Mouse (Mus musculus) gastrocnemius, adult 2 months (tissue): Measurements from ENCODE around the gene Ube2f. TPM values are rescaled to one million over a fixed set of nuclear protein-coding genes. Genes with fewer than 3 reads are reported as not detected.

Experiments
- DNase-seq: peaks from one replicate; pipeline ENCODE4 v3.0.0; 2022
- H3K27ac ChIP-seq: fragments of 200-600 bp; 2 replicates; pipeline ENCODE4 v1.8.1; 2022; ENCODE audit warnings: mild to moderate bottlenecking
- H3K4me3 ChIP-seq: fragments of 200-600 bp; 2 replicates; pipeline ENCODE4 v1.8.1; 2022; ENCODE audit warnings: mild to moderate bottlenecking, moderate library complexity
- CTCF ChIP-seq: fragments of 200-600 bp; IDR thresholded peaks from 2 replicates; pipeline ENCODE4 v1.8.1; 2022; ENCODE audit warnings: antibody characterized with exemption, mild to moderate bottlenecking, moderate library complexity
- intact Hi-C: fragments of 180-260 bp; cut with DNase I; formaldehyde crosslinking; loops from one replicate; pipeline ENCODE4 v1.15.1; 2025
- total RNA-seq, 2 experiments: library from RNA; stranded (reverse); gene quantifications; 2 replicates each; pipeline ENCODE4 v1.2.3; 2021

Ube2f gene
- total RNA-seq, 2 experiments from 2014 or later: 52.1 to 61.6 TPM

DNA sequence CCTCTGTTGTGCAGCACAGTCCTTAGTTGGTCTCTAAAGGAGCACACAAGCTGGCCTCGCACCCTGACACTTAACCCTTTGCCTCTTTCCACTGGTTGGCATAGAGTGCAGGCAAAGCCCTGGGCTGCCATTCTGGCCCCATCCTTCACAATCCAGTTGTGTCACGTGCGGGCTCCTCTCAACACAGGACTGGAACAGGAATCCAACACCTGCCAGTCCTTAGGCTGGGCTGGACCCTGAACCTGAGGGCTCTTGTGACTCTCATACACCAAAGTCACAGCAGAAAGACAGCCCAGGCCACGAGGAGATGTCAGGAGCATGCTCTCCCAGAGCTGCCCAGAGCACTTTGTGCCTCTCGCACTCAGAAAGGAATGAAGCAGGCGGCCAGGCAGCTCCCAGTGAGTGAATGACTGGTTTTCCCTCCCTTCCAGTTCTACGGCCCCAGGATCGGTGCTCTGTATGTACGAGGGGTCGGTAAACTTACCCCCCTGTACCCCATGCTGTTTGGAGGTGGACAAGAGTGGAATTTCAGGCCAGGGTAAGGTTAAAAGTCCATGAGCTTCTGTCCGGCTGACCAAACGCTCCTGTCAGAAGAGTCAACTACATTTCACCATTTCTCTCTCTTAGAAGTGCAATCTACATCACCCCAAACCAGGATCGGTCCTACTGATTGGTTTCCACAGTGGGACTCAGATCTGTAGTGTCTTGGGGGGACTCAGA is 59.4 kb downstream of the Ube2f start:
- Histone ChIP-seq H3K4me3 (no peak overlapping the region), H3K27ac (no peak overlapping the region)
- DNase-seq: no peak
- intact Hi-C loops: no loop called here
- no peak for TF ChIP-seq CTCF

DNA sequence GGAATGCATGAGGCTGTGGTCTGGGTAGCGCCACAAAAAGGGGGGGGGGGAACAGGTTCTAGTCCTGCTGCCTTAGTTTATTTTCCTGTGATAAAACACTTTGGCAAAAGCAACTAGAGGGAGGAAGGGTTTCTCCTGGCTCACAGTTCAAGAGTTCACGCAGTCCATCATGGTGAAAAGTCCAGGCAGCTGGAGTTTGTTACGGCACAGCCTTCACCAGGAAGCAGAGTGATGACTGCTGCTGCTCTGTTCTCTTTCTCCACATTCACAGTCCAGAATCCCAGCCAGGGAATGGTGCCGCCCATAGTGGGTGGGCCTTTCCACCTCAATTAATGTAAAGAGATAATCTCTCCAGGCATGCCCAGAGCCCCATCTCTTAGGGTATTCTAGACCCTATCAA is 62.2 kb downstream of the Ube2f start:
- H3K4me3 ChIP-seq: no peak overlapping the region
- H3K27ac ChIP-seq: no peak overlapping the region
- TF ChIP-seq CTCF: no peak
- DNase-seq: no peak
- intact Hi-C loops: no loop called here

DNA sequence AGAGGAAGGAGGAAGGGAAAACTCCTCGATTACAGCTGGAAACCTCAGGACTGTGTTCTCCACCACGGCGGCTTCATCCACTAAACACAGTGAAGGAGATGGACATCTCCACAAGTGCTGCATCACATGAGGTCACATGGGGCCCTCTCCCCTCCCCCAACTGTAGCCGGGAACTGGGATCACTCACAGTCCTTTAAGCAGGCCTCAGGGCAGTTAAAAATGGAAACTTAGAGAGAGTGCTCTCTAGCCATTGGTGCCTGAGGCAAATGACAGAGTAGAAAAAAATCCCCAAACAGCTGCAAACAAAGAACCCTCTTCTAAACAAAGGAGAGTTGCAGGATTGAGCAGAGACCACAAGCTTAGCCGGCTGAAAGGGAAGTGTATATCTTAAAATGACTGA is 63.1 kb downstream of the Ube2f start:
- DNase-seq: no peak
- Histone ChIP-seq H3K4me3 (no peak overlapping the region), H3K27ac (peak overlapping the region; percentile 16; the same call in 1 of the 2 replicates)
- intact Hi-C loops: no loop called here
- no peak for TF ChIP-seq CTCF

DNA sequence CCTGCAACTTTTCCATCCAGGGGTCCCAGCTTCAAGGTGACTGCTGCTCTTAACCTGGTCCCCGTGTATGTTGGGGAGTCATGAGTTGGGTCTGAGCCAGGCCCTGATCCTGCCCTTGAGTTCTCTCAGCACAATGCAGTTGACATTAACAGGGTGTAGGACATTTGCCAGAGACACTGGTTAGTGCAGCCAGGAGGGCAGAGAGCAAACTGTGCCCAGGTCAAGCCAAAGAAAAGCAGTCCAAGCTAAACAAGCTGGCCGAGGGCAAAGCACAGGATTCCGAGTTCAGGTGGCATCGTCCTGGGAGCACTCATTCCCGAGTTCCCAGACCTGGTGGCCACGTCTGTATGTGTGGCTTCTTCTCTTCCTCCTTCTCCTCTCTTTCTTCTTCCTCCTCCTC is 67.6 kb downstream of the Ube2f start:
- TF ChIP-seq CTCF: no peak
- H3K27ac ChIP-seq: no peak overlapping the region
- no peak for DNase-seq
- H3K4me3 ChIP-seq: no peak overlapping the region
- intact Hi-C loops: no loop called here

DNA sequence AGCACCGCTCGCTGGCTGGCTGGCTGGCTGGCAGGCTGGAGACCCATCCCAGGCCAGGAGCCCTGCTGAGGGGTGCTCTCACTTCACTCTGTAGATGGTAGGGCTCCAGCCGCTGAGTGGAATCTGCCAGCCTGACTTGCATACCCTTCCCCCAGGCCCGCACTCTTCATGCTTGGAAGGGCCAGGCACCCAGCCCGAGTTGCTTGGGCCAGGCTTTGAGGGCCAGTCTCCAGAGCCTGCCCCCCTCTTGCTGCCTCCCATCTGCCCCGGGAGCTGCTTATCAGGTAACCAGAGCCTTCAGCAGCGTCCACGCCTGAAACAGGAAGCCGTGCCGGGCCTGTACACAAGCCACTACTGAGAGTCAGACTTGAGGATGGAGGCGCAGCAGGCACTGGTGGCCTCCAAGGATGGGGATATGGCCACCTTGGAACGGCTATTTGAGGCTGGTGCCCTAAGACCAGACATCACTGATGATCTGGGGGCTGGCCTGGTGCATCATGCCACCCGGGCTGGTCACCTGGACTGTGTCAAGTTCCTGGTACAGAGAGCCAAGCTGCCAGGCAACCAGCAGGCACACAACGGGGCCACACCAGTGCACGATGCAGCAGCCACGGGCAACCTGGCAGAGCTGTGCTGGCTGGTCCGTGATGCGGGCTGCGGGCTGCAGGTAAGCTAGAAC is 71.8 kb downstream of the Ube2f start, which contains the start of gene Espnl:
TSS of gene Espnl (plus strand) at position 316 of the 679 bp plus-strand sequence.
- Histone ChIP-seq H3K27ac (no peak within 1 kb of the TSS), H3K4me3 (no peak within 1 kb of the TSS)
- no peak for TF ChIP-seq CTCF
- intact Hi-C loops: no loop called here
- no peak for DNase-seq

DNA sequence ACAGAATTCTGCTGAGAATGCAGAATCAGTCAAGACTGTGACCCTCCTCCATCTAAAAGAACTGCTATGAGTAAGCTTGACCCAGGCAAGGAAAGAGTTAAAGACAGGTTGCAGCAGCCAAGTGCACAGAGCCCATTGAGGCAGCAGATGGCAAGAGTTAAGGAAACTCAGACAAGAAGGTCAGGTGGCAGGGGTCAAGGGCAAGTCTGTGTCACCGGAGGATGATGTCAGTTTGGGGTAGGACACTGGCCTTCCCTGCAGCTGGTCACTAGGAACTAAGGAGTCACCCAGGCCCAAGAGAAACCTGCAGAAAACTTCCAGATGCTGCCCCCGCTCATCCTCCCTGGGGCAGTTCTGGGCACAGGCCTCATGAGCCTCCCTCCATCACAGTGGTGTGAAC is 74.5 kb downstream of the Ube2f start:
- Histone ChIP-seq H3K4me3 (no peak overlapping the region), H3K27ac (no peak overlapping the region)
- no peak for DNase-seq
- TF ChIP-seq CTCF: no peak
- intact Hi-C loops: no loop called here

DNA sequence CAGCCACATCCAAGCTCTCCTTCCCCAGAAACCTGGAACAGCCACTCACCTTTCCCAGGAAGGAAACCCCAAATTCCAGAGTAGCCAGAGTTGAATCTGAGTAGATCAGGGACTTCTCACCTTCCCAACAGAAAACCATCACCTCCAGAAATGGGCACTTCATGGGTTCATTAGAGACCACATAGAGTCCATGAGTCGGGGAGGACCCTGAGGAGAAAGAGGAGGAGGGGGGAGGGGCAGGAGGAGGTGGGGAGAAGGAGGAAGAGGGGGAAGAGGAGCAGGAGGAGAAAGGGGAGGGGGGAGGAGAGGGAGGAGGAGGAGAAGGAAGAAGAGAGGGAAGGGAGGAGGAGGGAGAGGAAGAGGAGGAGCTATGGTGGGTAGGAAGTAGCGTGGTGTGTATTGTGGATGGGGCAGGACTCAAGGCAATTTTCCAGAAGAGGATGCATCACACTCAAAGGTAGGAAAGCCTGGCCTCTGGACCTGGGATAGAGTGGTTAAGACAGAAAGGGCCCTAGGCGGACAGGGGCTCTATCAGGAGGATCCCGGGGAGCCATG is 75.5 kb downstream of the Ube2f start:
- TF ChIP-seq CTCF: no peak
- intact Hi-C loops: no loop called here
- Histone ChIP-seq H3K4me3 (no peak overlapping the region), H3K27ac (no peak overlapping the region)
- no peak for DNase-seq

DNA sequence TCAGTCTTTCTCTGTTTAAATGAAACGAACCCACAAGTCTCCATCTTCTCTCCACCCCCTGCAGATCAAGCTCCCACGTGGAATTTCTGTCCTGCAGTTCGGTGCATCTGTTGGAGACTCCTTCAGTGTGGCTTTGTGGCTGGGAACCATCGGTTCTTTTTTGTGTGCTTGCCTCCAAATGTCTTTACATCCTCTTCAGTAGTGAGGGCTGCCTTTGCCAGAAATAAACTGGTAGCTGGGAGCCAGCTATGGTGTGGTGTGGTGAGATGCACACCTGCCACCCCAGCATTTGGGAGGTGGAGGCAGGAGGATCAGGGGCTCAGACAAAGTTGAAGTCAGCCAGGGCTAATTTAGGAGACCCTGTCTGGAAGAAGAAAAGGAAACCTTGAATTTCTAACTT is 82.0 kb downstream of the Ube2f start:
- no peak for DNase-seq
- no peak overlapping the region for H3K27ac ChIP-seq
- intact Hi-C loops: no loop called here
- TF ChIP-seq CTCF: no peak
- no peak overlapping the region for H3K4me3 ChIP-seq

DNA sequence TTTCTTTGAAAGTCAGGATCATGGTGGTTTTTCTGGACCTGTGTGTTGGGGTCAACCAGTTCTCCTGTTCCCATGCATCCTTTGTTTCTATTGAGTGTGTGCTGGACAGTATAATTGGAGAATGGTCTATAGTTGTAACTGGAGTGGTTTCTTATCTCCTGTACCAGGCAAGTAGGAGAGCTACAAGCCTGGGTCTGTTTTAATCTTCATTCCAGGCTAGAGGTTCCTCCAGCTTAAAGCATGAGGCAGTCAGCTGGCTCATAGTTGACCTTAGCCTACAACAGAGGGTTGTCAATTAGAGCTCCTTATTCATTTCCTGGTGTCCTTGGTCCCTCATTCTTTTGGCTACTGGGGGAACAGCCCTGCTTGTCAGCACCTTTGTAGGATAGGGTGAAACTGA is 83.5 kb downstream of the Ube2f start:
- DNase-seq: no peak
- intact Hi-C loops: no loop called here
- no peak overlapping the region for H3K27ac ChIP-seq
- H3K4me3 ChIP-seq: no peak overlapping the region
- no peak for TF ChIP-seq CTCF

DNA sequence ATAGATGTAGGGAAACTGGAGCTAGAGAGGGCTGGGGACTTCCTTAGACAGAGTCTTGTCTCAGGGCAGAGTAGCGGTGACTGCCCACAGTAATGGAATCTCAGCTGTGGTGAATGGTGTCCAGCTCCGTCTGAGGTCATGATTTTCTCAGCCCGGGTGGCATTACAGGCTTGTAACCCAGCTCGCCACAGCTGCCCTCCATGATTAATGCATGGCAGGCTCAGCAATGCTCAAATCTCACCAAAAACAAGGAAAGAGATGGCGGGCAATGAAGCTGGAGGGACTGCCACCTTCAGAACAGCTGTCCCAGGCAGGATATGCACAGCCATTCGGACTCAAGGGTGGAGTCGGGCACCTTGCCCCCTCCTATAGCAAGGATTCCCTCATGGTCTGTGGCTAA is 87.3 kb downstream of the Ube2f start:
- H3K4me3 ChIP-seq: no peak overlapping the region
- no peak overlapping the region for H3K27ac ChIP-seq
- DNase-seq: no peak
- TF ChIP-seq CTCF: no peak
- intact Hi-C loops: no loop called here

Other genes starting within 250 kb of the Ube2f start
- gene Rbm44, start 105.2 kb upstream of the Ube2f start, total RNA-seq: not detected
- 10 to 100 TPM; 19.0 to 29.3 TPM for gene Ramp1, start 70.5 kb upstream of the Ube2f start, total RNA-seq
- 10 to 100 TPM in 1 of 2 experiments, 1 to 10 TPM in 1; 8.1 to 11.5 TPM for gene Scly, start 48.0 kb downstream of the Ube2f start, total RNA-seq
- not detected for gene Espnl, start 71.8 kb downstream of the Ube2f start, total RNA-seq
- 10 to 100 TPM; 49.9 to 89.8 TPM for gene Klhl30, start 100.7 kb downstream of the Ube2f start, total RNA-seq
- 1 to 10 TPM in 1 of 2 experiments, under 1 TPM in 1; 0.67 to 1.4 TPM for gene Erfe, start 116.1 kb downstream of the Ube2f start, total RNA-seq
- 10 to 100 TPM; 38.3 to 44.6 TPM for gene Ilkap, start 148.5 kb downstream of the Ube2f start, total RNA-seq
- gene Hes6, start 163.7 kb downstream of the Ube2f start, total RNA-seq: 1 to 10 TPM; 4.4 to 7.9 TPM
- 10 to 100 TPM in 1 of 2 experiments, 1 to 10 TPM in 1; 3.9 to 10.8 TPM for gene Per2, start 209.0 kb downstream of the Ube2f start, total RNA-seq
- gene Traf3ip1, start 244.3 kb downstream of the Ube2f start, total RNA-seq: 1 to 10 TPM; 3.3 to 4.1 TPM